Mouse (Mus musculus) limb, embryonic 11.5 days (tissue): ENCODE measurements around the gene Asic3. TPM values are rescaled to one million over a fixed set of nuclear protein-coding genes. Genes with fewer than 3 reads are reported as not detected.
A peak's percentile ranks its signal among the peaks of the same experiment; 100 is the strongest.

Source experiments
- ATAC-seq: fragments of 200-750 bp; cut with Nextera tagmentation; 2 replicates; pipeline ENCODE4 v1.8.0; 2017; ENCODE audit warnings: low read depth; ENCODE audit not compliant: insufficient number of reproducible peaks, low FRiP score, low TSS enrichment
- DNase-seq: peaks from one replicate; pipeline ENCODE4 v3.0.0-alpha.2; 2015; ENCODE audit warnings: low spot score
- H3K27ac ChIP-seq: fragments of 300-500 bp; sonication (generic); replicated peaks from 2 replicates; pipeline ENCODE4 v1.5.1; 2014; ENCODE audit warnings: low read depth, mild to moderate bottlenecking, low read length
- H3K27me3 ChIP-seq: fragments of 300-500 bp; sonication (generic); 2 replicates; pipeline ENCODE4 v1.6.1; 2014; ENCODE audit warnings: mild to moderate bottlenecking, low read length, mixed read lengths; ENCODE audit not compliant: control insufficient read depth, insufficient read depth
- H3K36me3 ChIP-seq: fragments of 300-500 bp; sonication (generic); 2 replicates; pipeline ENCODE4 v1.6.1; 2014; ENCODE audit warnings: mild to moderate bottlenecking, low read length, moderate library complexity, mixed read lengths; ENCODE audit not compliant: control insufficient read depth, insufficient read depth
- H3K4me1 ChIP-seq: fragments of 300-500 bp; sonication (generic); 2 replicates; pipeline ENCODE4 v1.6.1; 2014; ENCODE audit warnings: low read length, mixed read lengths; ENCODE audit not compliant: control insufficient read depth, insufficient read depth
- H3K4me2 ChIP-seq: fragments of 300-500 bp; sonication (generic); 2 replicates; pipeline ENCODE4 v1.6.1; 2014; ENCODE audit warnings: low read depth, mild to moderate bottlenecking, moderate library complexity; ENCODE audit not compliant: severe bottlenecking
- H3K4me3 ChIP-seq: fragments of 300-500 bp; sonication (generic); 2 replicates; pipeline ENCODE4 v1.5.1; 2014; ENCODE audit warnings: low read depth, low read length
- H3K9ac ChIP-seq: fragments of 300-500 bp; sonication (generic); 2 replicates; pipeline ENCODE4 v1.6.1; 2014; ENCODE audit warnings: mild to moderate bottlenecking, low read length
- H3K9me3 ChIP-seq: fragments of 300-500 bp; sonication (generic); 2 replicates; pipeline ENCODE4 v1.6.1; 2016; ENCODE audit warnings: low read length; ENCODE audit not compliant: control insufficient read depth
- WGBS: fragments of 180-500 bp; shearing (Covaris S2); extraction: QIAGEN DNeasy Blood & Tissue Kit; methylation state at CpG from one replicate; pipeline ENCODE4 v1.1.7; 2014; 5-methylcytosine and 5-hydroxymethylcytosine counted together
- polyA plus RNA-seq: library from polyadenylated mRNA; unstranded; fragments of >200 nt; fragmentation: Nextera tagmentation; extraction: Ambion mirVana; gene quantifications from 2 replicates; pipeline ENCODE4 v1.2.1, GENCODE M21; 2014

Gene Asic3
- polyA plus RNA-seq, 1 experiment from 2014 or later: 0.40 TPM

DNA sequence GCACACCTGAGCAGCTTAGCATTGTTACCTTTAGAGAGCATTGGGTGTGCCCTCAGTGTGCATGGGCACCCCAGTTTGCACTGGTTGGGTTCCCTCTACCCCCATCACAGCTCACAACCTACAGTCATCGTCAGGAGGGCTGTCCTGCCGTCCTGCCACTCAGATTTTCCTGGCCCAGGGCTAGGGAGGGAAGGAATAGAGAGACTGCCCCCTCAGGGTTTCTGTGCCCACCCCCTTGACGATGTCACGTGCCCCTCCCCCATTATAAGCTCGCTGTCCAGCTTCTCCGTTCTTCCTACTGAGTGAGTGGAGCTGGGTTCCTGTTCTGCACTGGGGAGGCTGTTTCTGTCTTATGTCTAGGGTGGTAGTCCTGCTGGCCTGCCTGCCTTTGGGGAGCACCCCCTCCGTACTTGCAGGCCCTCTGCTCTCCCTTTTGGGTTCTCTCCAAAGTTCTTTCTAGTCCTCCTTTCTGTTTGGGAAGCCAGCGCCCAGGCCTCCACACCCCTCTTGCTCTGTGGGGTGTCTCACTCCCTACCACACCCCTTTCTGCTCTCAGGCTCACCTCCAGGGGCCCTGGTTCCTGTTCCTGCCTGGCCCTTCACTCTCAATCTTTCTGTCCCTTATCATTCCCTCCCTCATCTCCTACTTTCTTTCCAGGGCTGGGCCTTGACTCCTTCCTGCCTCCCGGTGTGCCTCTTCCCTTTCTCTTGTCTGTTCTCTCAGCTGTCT is 13.5 kb downstream of the Asic3 start:
- Histone ChIP-seq H3K36me3 (peaks cover 13% of the 10 kb centered on the region), H3K4me3 (peak overlapping the region; percentile 52), H3K27ac (no peak overlapping the region), H3K4me2 (peak overlapping the region; percentile 87), H3K9me3 (no peaks in the 10 kb centered on the region), H3K27me3 (no peaks in the 10 kb centered on the region), H3K9ac (no peak overlapping the region; the same call in 1 of the 2 replicates), H3K4me1 (peaks cover 42% of the 10 kb centered on the region)
- 3% methylated on average over 9 of the region's 9 CpGs for WGBS
- no peak; the same call in 1 of the 2 replicates for ATAC-seq
- no peak for DNase-seq

DNA sequence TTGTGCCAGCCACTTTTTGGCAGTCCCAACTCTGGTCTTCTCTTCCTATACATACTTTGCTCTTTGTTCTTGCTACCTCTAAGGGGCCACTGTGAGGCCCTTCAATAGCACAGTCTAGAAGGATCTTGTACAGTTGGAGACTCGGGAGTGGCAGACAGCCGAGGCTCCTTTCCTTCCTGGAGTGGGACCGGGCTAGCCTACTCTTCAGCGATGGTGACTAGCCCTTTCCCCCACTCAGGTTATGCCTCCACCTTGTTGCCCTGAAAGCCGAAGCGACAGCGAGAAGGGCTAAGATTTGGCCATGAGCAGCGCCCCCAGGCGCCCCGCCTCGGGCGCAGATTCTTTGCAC is 14.1 kb downstream of the Asic3 start:
- Histone ChIP-seq H3K27ac (no peak overlapping the region), H3K27me3 (no peaks in the 10 kb centered on the region), H3K9ac (no peak overlapping the region), H3K36me3 (peaks cover 17% of the 10 kb centered on the region), H3K4me1 (peaks cover 42% of the 10 kb centered on the region), H3K4me2 (peak overlapping the region; percentile 87), H3K9me3 (no peaks in the 10 kb centered on the region), H3K4me3 (no peak overlapping the region)
- no peak for DNase-seq
- WGBS: 9% methylated on average over 12 of the region's 12 CpGs
- ATAC-seq: no peak

DNA sequence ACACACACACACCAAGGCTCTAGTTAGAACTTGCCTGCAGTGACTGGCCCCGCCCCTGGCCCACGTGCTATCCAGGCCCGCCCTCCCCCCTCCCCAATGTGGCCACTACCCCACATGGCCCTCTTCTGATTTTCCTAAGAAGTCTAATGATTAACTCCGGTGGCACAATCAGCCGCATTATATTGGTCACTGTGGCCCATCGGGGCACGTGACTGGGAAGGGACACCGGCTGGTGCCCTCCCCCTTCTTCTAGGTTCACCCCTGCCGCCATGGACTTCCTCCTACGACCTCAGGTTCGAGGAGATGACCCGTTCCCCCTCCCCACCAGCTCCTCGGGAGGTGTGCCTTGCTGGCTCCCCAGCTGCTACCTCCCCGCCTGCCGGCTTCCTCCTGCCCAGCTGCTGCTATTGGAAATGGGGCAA is 14.8 kb downstream of the Asic3 start:
- Histone ChIP-seq H3K9me3 (no peaks in the 10 kb centered on the region), H3K4me2 (peak overlapping the region; percentile 87; the same call in 1 of the 2 replicates), H3K27ac (no peak overlapping the region; the same call in 1 of the 2 replicates), H3K9ac (no peak overlapping the region), H3K36me3 (peaks cover 21% of the 10 kb centered on the region), H3K4me1 (peaks cover 39% of the 10 kb centered on the region), H3K27me3 (no peaks in the 10 kb centered on the region), H3K4me3 (no peak overlapping the region)
- WGBS: 2% methylated on average over 14 of the region's 15 CpGs
- DNase-seq (peak; percentile 62), ATAC-seq (no peak)

DNA sequence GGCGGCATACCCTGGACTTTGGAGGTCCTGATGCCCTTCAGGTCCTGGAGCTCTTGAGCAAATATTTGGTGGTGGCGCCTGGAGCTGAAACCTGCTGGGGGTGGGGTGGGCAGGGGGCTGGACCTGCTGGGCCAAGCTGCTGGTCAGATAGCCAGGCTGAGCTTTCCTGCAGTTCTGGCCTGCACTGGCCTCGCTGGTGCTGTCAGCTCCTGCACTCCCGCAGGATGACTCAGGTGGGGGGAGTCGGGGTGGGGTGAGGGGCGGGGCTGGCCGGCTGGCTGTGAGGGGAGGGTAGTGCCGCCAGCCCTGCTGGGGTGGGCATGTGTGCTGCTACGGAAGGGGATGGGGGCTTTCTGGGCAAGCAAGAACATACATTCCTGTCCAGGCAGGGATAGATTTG is 15.4 kb downstream of the Asic3 start:
- no peak overlapping the region for H3K27ac ChIP-seq
- H3K4me3 ChIP-seq: no peak overlapping the region
- WGBS: 8% methylated on average over 9 of the region's 9 CpGs
- H3K4me2 ChIP-seq: peak overlapping the region; percentile 87; the same call in 1 of the 2 replicates
- H3K9me3 ChIP-seq: no peaks in the 10 kb centered on the region
- peaks cover 23% of the 10 kb centered on the region for H3K36me3 ChIP-seq
- H3K4me1 ChIP-seq: peaks cover 38% of the 10 kb centered on the region
- DNase-seq: peak; percentile 28
- ATAC-seq: no peak
- no peak overlapping the region for H3K9ac ChIP-seq
- H3K27me3 ChIP-seq: no peaks in the 10 kb centered on the region

DNA sequence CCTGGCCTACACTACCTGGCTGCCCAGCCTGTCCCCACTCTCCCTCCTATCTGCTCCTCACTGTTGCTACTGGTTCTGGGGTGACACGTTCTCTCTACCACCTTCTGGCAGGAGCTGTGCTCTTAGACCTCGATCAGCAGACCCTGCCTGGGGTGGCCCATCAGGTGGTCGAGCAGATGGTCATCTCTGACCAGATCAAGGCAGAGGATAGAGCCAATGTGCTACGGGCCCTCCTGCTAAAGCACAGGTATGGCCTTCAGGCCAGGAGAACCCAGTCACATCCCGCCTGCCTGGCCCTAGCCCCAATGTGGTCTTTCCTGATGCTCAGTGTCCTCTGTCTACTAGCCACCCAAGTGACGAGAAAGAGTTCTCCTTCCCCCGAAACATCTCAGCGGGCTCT is 20.8 kb downstream of the Asic3 start:
- no peaks in the 10 kb centered on the region for H3K9me3 ChIP-seq

DNA sequence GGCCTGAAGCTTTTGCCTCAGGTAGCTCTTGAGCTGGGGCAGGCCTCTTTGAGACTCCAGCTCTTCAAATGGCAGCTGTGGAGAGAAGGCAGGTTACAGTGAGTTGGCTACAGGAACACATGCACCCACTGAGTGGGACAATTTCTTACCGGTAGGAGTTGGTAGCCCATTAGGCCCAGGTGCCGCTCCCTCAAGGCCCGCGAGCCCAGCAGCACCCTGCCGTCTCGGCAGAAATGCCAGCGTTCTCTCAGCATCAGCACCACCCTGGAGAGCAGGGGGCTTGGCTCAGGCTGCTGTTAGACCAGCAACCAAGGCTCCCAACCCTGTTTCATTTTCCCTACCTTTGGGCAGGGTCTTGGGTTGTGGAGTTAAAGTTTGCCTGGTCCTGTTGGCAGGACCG is 28.0 kb downstream of the Asic3 start:
- WGBS: 94% methylated on average over 8 of the region's 8 CpGs
- Histone ChIP-seq H3K4me1 (peaks cover 5% of the 10 kb centered on the region), H3K27ac (no peak overlapping the region), H3K36me3 (peaks cover 23% of the 10 kb centered on the region), H3K4me2 (no peak overlapping the region), H3K4me3 (no peak overlapping the region), H3K9me3 (no peaks in the 10 kb centered on the region), H3K9ac (no peak overlapping the region), H3K27me3 (no peaks in the 10 kb centered on the region)
- DNase-seq (no peak), ATAC-seq (no peak)

More for the DNA sequence above, 20.8 kb downstream of the Asic3 start:
- Histone ChIP-seq H3K36me3 (peaks cover 40% of the 10 kb centered on the region), H3K27me3 (no peaks in the 10 kb centered on the region), H3K4me1 (no peaks in the 10 kb centered on the region), H3K4me2 (no peak overlapping the region), H3K9ac (no peak overlapping the region), H3K4me3 (no peak overlapping the region), H3K27ac (no peak overlapping the region)
- DNase-seq: no peak
- ATAC-seq: no peak
- 89% methylated on average over 8 of the region's 8 CpGs for WGBS

DNA sequence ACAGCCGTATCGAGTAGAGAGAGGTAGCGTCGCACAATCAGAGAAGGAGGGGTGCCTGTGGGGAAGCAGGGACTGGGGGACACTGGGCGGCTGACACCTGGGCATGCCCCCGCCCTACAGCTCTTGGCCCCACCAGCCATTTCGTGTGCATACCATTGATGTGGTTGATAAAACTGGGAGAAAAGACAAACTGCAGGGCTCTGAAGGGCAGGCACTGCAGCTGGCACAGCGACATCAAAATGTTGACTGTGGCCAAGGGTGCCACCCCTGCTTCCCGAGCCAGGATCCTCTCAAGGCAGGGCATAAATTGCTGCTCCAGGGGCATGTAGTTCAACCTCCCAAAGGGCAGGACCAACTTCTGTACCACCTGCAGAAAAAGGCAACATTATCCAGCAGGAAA is 28.8 kb downstream of the Asic3 start:
- Histone ChIP-seq H3K27me3 (no peaks in the 10 kb centered on the region), H3K27ac (no peak overlapping the region), H3K36me3 (peaks cover 23% of the 10 kb centered on the region), H3K4me2 (no peak overlapping the region), H3K4me1 (peaks cover 5% of the 10 kb centered on the region), H3K4me3 (no peak overlapping the region), H3K9me3 (no peaks in the 10 kb centered on the region), H3K9ac (no peak overlapping the region)
- DNase-seq (no peak), ATAC-seq (no peak)
- 84% methylated on average over 9 of the region's 9 CpGs for WGBS

DNA sequence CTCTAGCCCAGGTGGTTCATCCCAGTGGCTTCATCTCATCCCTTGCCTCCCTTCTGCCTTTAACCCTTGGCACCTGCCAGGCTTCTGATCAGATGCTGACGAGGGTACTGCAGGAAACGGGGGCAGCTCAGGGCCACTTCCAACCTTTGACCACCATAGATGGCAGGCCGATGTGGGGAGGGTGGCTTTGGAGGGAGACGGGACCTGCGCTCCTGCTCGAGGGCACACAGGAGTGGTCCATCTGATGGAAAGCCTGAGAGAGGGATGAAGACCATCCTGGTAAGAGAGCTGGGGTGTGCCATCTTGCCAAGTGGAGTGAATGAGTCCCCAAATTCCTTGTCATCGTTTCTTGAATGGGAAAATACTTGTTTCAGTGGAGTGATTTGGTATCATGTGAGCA is 30.0 kb downstream of the Asic3 start:
- Histone ChIP-seq H3K9ac (no peak overlapping the region), H3K9me3 (no peaks in the 10 kb centered on the region), H3K27me3 (no peaks in the 10 kb centered on the region), H3K4me1 (peaks cover 11% of the 10 kb centered on the region), H3K27ac (no peak overlapping the region), H3K4me3 (no peak overlapping the region), H3K4me2 (no peak overlapping the region), H3K36me3 (peaks cover 23% of the 10 kb centered on the region)
- DNase-seq (no peak), ATAC-seq (no peak)
- 94% methylated on average over 7 of the region's 7 CpGs for WGBS

DNA sequence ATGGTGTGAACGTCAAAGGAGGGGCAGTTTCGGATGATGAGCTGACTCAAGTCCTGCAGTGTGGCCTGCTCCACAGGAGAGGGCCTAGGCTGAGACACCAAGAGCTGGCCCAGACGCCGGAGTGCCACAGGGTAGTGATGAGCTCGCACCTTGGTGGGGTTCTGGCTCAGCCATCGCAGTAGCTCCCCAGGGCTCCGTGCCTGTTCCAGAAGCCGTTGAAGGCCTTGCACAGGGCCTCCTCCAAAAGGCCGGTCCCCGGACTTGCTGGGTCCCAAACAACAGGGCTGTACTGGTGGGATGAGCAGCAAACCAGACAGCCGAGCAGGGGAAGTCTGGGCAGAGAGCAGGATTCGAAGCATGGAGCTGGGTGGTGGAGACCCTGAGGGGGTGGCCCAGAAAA is 30.7 kb downstream of the Asic3 start:
- peak overlapping the region; percentile 87 for H3K4me3 ChIP-seq
- 85% methylated on average over 12 of the region's 12 CpGs for WGBS
- H3K36me3 ChIP-seq: peaks cover 18% of the 10 kb centered on the region
- H3K4me1 ChIP-seq: peaks cover 11% of the 10 kb centered on the region
- H3K4me2 ChIP-seq: peak overlapping the region; percentile 79
- H3K27ac ChIP-seq: no peak overlapping the region
- no peaks in the 10 kb centered on the region for H3K27me3 ChIP-seq
- DNase-seq (no peak), ATAC-seq (no peak)
- H3K9ac ChIP-seq: no peak overlapping the region
- no peaks in the 10 kb centered on the region for H3K9me3 ChIP-seq
